Mouse (Mus musculus) liver, embryonic 13.5 days (tissue): ENCODE measurements around the gene Mettl17. TPM values are rescaled to one million over a fixed set of nuclear protein-coding genes. Genes with fewer than 3 reads are reported as not detected.

Experiments used
- ATAC-seq: fragments of 200-750 bp; cut with Nextera tagmentation; 2 replicates; pipeline ENCODE4 v1.8.0; 2017; ENCODE audit warnings: low read depth, mild to moderate bottlenecking, moderate number of reproducible peaks, moderate library complexity
- DNase-seq: peaks from one replicate; pipeline ENCODE4 v3.0.0; 2022
- H3K27ac ChIP-seq: fragments of 300-500 bp; sonication (generic); 2 replicates; pipeline ENCODE4 v1.5.1; 2015; ENCODE audit warnings: moderate library complexity, mild to moderate bottlenecking, inconsistent platforms
- H3K27me3 ChIP-seq: fragments of 300-500 bp; sonication (generic); 2 replicates; pipeline ENCODE4 v1.6.1; 2015; ENCODE audit warnings: mild to moderate bottlenecking, inconsistent platforms
- H3K36me3 ChIP-seq: fragments of 300-500 bp; sonication (generic); 2 replicates; pipeline ENCODE4 v1.6.1; 2015; ENCODE audit warnings: mild to moderate bottlenecking, inconsistent platforms
- H3K4me1 ChIP-seq: fragments of 300-500 bp; sonication (generic); replicated peaks from 2 replicates; pipeline ENCODE4 v1.6.1; 2015; ENCODE audit warnings: inconsistent platforms
- H3K4me2 ChIP-seq: fragments of 300-500 bp; sonication (generic); 2 replicates; pipeline ENCODE4 v1.6.1; 2015; ENCODE audit warnings: inconsistent platforms, mild to moderate bottlenecking, moderate library complexity
- H3K4me3 ChIP-seq: fragments of 300-500 bp; sonication (generic); replicated peaks from 2 replicates; pipeline ENCODE4 v1.5.1; 2015; ENCODE audit warnings: mild to moderate bottlenecking, inconsistent platforms
- H3K9ac ChIP-seq: fragments of 300-500 bp; sonication (generic); 2 replicates; pipeline ENCODE4 v1.6.1; 2015; ENCODE audit warnings: mild to moderate bottlenecking, inconsistent platforms
- H3K9me3 ChIP-seq: fragments of 300-500 bp; sonication (generic); replicated peaks from 2 replicates; pipeline ENCODE4 v1.6.1; 2016; ENCODE audit warnings: inconsistent platforms
- WGBS: fragments of 180-500 bp; shearing (Covaris S2); methylation state at CpG from one replicate; pipeline ENCODE4 v1.1.7; 2015; ENCODE audit not compliant: insufficient replicate concordance; 5-methylcytosine and 5-hydroxymethylcytosine counted together
- polyA plus RNA-seq: library from polyadenylated mRNA; unstranded; fragments of >200 nt; fragmentation: Nextera tagmentation; extraction: Ambion mirVana; gene quantifications from 2 replicates; pipeline ENCODE4 v1.2.1, GENCODE M21; 2015

Gene Mettl17
- polyA plus RNA-seq, 1 experiment from 2014 or later, result 19.8 TPM

DNA sequence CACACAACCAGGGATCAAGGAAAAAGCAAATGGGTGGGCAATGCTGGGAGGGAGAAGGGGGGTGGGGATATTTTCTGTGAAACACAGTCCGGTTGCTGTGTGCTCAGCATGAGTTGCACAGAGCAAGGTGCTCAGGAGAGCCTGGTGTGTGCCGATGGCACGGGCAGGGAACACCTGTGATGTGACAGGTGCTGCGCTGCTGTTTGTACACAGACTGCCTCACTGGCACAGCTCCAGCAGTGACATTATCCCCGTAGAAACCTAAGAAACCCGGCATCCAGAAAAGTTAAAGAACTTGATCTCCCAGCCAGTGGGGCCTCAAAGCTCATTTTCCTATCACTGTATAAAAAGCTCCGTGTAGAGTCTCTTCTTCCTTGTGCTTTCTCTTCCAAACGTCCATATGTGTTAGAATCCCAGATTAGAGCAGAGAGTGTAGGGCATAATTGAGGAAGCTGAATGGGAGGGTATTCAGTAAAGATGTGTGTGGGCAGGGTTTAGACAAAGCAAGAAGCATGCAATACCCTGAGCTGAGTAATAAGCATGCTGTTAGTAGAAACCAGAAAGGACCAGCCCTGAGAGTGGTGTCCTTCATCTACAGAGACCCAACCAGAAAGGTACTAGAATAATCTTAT lies 12.0 kb downstream of the Mettl17 start:
- 66% methylated on average over 8 of the region's 8 CpGs for WGBS
- Histone ChIP-seq H3K9ac (no peak overlapping the region), H3K9me3 (no peaks in the 10 kb centered on the region), H3K4me2 (no peak overlapping the region), H3K4me3 (no peak overlapping the region), H3K27me3 (no peaks in the 10 kb centered on the region), H3K27ac (no peak overlapping the region), H3K36me3 (peaks cover 3% of the 10 kb centered on the region), H3K4me1 (peaks cover 29% of the 10 kb centered on the region)
- ATAC-seq, result no peak
- no peak for DNase-seq

DNA sequence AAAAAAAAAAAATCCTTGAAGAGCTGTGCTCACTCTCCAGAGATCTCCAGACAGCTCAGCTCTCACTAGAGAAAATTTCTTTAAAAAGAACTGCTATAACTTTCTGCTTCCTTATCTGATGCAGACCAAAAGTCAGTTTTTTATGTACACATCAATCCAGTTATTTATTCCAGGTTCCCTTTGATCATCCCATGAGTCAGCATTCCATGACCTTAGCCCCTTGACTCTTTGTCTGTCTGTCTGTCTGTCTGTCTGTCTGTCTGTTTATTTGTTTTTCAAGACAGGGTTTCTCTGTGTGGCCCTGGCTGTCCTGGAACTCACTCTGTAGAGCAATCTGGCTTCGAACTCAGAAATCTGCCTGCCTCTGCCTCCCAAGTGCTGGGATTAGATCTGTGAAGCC lies 14.7 kb downstream of the Mettl17 start:
- no peak for ATAC-seq
- no peak overlapping the region for H3K9ac ChIP-seq
- DNase-seq, result no peak
- no peak overlapping the region for H3K4me3 ChIP-seq
- no peak overlapping the region for H3K4me2 ChIP-seq
- no peaks in the 10 kb centered on the region for H3K9me3 ChIP-seq
- no peaks in the 10 kb centered on the region for H3K27me3 ChIP-seq
- H3K36me3 ChIP-seq, result no peaks in the 10 kb centered on the region
- peaks cover 12% of the 10 kb centered on the region for H3K4me1 ChIP-seq
- 63% methylated on average over 1 of the region's 1 CpGs for WGBS
- H3K27ac ChIP-seq, result no peak overlapping the region

DNA sequence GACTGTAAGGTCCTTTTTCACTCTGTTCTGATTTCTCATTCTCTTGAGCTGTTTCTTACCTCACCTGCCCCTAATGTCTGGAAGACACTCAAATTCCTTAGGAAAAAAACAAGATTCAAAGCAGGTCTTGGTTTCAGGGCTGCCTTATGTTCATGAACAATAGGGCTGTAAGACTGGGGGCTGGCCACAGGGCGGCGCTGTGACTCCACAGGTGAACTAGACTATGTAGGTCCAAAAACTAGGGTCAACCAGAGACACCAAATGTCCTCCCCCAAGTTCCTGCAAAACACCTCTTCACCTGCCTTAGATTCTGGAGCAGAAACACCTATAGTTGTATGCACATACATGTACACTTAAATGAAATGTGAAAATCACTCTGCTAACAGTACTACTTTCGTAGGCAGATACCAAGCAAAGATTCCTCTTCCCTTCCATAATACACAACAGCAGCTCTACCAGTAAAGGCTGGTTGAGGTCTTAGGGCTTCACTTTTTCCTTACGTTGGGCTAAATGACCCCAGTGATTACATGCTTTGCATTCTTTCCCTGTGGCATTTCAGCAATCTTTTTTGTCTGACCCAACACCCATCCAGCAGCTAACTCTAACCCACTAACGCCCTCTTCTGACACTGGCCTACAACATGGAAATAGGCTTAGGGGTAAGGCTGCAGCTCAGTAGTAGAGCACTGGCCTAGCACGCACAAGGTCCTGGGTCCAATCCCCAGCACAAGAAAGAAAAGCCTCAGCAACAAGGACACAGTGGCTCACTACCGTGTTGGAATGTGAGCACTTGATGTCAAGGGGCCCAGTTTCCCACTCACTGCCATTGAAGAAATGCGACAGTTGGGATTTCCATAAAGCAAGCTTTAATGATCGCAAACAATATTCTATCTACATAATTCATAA lies 18.4 kb downstream of the Mettl17 start:
- WGBS, result 57% methylated on average over 9 of the region's 9 CpGs
- DNase-seq (no peak), ATAC-seq (no peak)
- Histone ChIP-seq H3K27ac (no peak overlapping the region), H3K4me1 (peaks cover 27% of the 10 kb centered on the region), H3K9ac (no peak overlapping the region), H3K4me2 (no peak overlapping the region), H3K27me3 (no peaks in the 10 kb centered on the region), H3K4me3 (no peak overlapping the region), H3K36me3 (no peaks in the 10 kb centered on the region), H3K9me3 (no peaks in the 10 kb centered on the region)

DNA sequence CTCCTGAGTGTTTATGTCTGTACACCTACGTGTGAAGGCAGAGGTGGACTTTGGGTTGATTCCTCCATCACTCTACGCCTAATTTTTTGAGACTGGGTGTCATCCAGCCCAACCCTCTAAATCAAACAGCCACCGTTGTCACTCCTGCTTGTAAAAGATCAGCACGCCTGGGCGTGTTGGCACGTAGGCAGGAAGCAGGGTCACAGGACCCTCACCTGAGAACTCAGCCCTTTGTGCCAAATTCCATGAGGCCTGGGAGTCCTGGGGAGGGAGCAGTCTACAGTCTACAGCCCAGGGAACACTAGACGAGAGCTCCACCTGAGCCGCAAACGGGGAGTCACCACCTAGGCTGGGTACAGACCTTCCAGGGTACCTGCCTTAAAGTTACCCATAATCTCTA lies 19.1 kb downstream of the Mettl17 start:
- no peak for DNase-seq
- Histone ChIP-seq H3K36me3 (no peaks in the 10 kb centered on the region), H3K9ac (no peak overlapping the region), H3K4me1 (peaks cover 34% of the 10 kb centered on the region), H3K9me3 (no peaks in the 10 kb centered on the region), H3K27me3 (no peaks in the 10 kb centered on the region), H3K27ac (no peak overlapping the region), H3K4me2 (no peak overlapping the region), H3K4me3 (no peak overlapping the region)
- no peak for ATAC-seq
- 77% methylated on average over 9 of the region's 9 CpGs for WGBS

DNA sequence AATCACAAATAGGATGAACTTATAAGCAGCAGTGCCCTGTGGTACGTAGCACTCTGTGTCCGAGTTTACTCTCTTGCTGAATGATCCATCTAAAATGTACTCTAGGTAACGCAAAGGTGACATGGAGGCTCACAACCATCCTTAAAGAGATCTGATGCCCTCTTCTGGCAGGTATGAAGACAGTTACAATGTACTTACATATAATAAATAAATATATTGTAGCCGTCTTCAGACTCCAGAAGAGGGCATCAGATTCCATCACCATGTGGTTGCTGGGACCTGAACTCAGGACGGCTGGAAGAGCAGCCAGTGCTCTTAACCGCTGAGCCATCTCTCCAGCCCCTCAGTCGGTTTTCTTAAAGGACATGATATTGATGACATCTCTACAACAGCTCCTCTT lies 20.1 kb downstream of the Mettl17 start:
- Histone ChIP-seq H3K4me2 (no peak overlapping the region), H3K9ac (no peak overlapping the region), H3K27ac (no peak overlapping the region), H3K9me3 (no peaks in the 10 kb centered on the region), H3K36me3 (no peaks in the 10 kb centered on the region), H3K4me3 (no peak overlapping the region), H3K4me1 (peaks cover 34% of the 10 kb centered on the region), H3K27me3 (no peaks in the 10 kb centered on the region)
- 55% methylated on average over 7 of the region's 7 CpGs for WGBS
- ATAC-seq, result no peak
- no peak for DNase-seq

DNA sequence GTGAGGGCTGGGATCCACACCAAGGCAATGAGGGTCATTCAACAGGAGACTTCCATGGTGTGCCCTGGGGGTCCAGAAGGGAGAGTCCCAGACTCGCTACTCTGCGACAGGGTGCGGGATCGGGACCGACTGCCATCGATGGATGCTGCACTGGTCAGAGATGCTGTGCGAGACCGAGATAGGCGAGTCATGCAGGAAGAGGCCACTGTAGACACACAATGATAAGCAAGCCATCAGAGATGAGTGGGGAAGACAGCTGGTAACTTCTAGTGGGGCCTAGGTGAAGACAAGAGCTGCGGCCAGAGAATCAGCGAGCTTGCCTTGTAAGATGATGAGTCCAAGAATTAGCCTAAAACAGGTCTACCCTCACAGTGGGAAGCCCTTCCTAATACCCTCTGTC lies 21.5 kb downstream of the Mettl17 start:
- Histone ChIP-seq H3K36me3 (no peaks in the 10 kb centered on the region), H3K9ac (0 out of 2 replicates have a peak overlapping the region, but pooled peaks have one; percentile 18), H3K4me2 (peak overlapping the region; percentile 39), H3K9me3 (no peaks in the 10 kb centered on the region), H3K27ac (peak overlapping the region; percentile 40; the same call in 1 of the 2 replicates), H3K27me3 (0 out of 2 replicates have a peak, but pooled peaks cover 3% of the 10 kb centered on the region), H3K4me1 (peaks cover 34% of the 10 kb centered on the region), H3K4me3 (no peak overlapping the region)
- DNase-seq (no peak), ATAC-seq (peak; percentile 82)
- 16% methylated on average over 11 of the region's 11 CpGs for WGBS

DNA sequence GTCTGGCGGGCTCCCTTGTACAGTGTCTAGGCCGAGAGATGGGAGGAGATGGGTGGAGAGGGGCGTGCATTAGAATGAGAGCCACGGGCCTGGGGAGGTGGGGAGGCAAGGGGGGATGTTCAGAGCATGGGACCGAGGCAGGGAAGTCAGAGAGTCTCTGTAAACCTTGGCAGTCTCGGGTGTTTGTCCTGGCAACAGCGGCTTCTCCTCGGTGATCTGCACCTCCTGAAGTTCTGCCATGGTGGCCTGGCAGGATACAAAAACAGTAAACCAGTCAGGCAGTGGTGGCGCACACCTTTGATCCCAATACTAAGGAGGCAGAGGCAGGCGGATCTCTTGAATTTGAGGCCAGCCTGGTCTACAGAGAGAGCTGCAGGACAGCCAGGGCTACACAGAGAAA lies 26.7 kb downstream of the Mettl17 start:
- no peak overlapping the region for H3K27ac ChIP-seq

DNA sequence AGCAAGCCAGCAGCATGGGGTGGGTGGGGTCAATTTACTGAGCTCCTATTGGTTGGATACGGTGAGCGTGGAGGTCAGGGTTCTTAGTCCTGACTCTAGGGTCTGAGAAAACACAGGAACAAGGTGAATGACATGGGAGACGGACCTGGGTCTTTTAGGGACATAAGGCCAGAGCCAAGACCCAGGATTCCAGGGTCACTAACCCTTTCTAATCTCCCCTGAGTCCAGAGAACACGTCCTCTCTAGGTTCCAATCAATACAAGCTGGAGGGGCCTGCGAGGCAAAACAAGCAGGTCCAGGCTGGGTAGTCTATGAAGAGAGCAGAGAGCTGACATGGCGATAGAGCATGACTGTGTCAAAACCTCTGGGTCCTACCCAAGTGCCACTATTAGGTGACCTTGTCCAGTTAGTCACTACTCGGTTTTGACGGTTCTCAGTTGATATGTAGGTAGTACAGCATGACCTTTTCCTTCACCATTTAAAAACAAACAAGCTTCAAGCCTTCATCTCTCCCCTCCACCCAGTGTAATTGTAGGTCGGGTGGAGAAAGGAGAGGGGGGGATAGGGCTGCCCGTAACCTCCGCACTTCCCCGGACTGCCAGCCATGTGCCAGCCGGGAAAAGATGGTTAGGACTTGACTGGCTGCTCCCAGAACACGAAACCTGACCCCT lies 27.9 kb downstream of the Mettl17 start:
- H3K4me2 ChIP-seq, result peak overlapping the region; percentile 91
- WGBS, result 13% methylated on average over 14 of the region's 14 CpGs
- no peaks in the 10 kb centered on the region for H3K9me3 ChIP-seq
- peaks cover 27% of the 10 kb centered on the region for H3K27me3 ChIP-seq
- peak overlapping the region; percentile 68 for H3K9ac ChIP-seq
- peak overlapping the region; percentile 34; the same call in 1 of the 2 replicates for H3K27ac ChIP-seq
- ATAC-seq (0 out of 2 replicates have a peak, but pooled peaks have one; percentile 27), DNase-seq (no peak)
- peaks cover 44% of the 10 kb centered on the region for H3K4me1 ChIP-seq
- H3K4me3 ChIP-seq, result peak overlapping the region; percentile 63
- no peaks in the 10 kb centered on the region for H3K36me3 ChIP-seq

More for the DNA sequence above, 26.7 kb downstream of the Mettl17 start:
- no peak overlapping the region for H3K9ac ChIP-seq
- H3K9me3 ChIP-seq, result no peaks in the 10 kb centered on the region
- H3K4me1 ChIP-seq, result peaks cover 56% of the 10 kb centered on the region
- H3K4me3 ChIP-seq, result no peak overlapping the region
- H3K36me3 ChIP-seq, result no peaks in the 10 kb centered on the region
- H3K4me2 ChIP-seq, result no peak overlapping the region
- peaks cover 27% of the 10 kb centered on the region for H3K27me3 ChIP-seq
- DNase-seq (no peak), ATAC-seq (no peak)
- WGBS, result 71% methylated on average over 10 of the region's 10 CpGs

DNA sequence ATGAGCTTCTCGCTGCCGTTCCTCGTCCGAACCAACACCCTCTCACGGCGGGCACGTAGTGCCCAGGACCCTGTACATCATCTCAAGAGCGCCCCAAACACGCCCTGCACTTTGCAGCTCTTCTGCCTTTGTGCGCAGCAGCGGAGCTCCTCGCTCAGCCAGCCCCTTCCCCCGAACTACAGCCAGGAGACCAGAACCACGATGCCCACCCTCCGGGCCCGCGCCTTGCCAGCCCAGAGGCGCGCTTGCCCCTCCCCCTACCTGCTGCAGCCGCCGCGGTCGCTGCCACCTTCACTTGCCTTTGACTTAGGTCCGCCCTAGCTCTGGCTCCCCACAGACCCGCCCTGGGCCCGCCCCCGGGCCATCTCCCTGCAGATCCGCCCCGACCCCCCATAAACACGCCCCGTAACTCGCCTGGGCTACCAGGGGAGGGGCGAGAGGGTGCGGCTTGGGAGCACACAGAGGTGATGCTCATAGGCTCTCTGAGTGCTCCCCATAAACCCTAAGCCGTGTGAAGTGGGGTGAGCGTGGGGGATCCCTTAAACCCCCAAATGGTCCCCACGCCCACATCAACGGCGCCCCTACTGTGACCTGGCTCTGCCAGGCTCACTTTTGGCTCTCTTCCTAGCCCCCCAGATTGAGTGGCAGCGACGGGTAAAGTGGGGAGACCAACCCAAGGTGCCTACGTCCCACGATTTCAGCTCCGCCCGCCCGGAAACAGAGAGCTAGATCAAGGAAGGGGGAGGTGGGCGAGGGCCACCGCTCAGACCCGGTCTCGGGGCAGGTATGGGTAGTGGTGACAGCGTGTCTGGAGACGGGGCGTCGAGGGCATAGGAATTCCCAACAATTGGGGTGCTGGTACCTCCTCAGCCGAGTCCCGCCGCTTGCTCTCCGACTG lies 28.7 kb downstream of the Mettl17 start:
- Histone ChIP-seq H3K4me2 (peak overlapping the region; percentile 91), H3K4me1 (peaks cover 36% of the 10 kb centered on the region), H3K27ac (peak overlapping the region; percentile 43), H3K27me3 (peaks cover 27% of the 10 kb centered on the region), H3K4me3 (peak overlapping the region; percentile 63), H3K36me3 (no peaks in the 10 kb centered on the region), H3K9ac (peak overlapping the region; percentile 68), H3K9me3 (no peaks in the 10 kb centered on the region)
- DNase-seq (peak; percentile 64), ATAC-seq (peak; percentile 85)
- WGBS, result under 1% methylated on average over 58 of the region's 58 CpGs

DNA sequence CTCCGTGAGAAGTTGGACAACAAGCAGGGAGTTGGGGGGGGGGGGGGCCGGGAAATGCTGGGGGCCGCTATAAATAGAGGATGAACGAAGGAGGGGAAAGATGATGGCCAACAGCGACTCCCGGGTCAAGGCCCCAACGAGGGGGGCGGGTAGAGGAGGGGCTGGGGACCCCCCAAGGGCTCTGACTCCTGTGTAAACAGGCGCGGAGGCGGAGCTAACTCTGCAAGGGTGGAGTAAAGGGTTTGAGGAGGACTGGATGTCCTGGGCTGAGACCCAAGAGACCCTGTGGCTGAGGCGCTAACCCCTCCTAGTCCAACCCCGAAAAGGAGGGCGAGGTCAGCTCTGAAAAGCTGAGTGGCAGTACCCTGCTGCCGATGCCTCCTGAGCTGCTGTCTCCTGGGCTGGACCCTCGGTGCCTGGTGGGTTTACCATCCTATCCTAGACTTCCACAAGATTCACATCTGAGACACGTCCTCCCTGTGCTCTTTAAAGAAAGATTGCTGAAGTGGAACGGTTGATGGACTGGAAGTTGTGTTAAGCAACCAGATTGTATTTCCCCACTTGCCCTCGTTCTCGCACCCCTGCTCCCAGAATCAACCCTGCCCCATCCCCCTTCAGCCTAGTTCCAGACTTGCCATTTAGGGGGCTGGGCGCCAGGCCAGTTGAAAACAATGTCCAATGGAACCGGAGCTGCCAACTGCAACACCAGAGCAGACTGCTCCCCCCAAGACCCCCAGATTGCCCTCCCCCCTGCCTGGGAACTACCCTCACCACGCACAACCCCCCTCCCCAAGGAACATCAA lies 29.5 kb downstream of the Mettl17 start, which contains the start of gene Ndrg2:
Gene Ndrg2, minus strand, starts transcription at position 199 of the 803 bp plus-strand sequence.
- Histone ChIP-seq H3K27ac (peak within 1 kb of the TSS; percentile 43), H3K9ac (peak within 1 kb of the TSS; percentile 68), H3K27me3 (peaks cover 27% of the 10 kb centered on the region), H3K9me3 (no peaks in the 10 kb centered on the region), H3K36me3 (no peaks in the 10 kb centered on the region), H3K4me3 (peak within 1 kb of the TSS; percentile 63), H3K4me1 (peaks cover 31% of the 10 kb centered on the region), H3K4me2 (peak within 1 kb of the TSS; percentile 91)
- ATAC-seq (0 out of 2 replicates have a peak, but pooled peaks have one; percentile 6), DNase-seq (no peak)
- WGBS, result 10% methylated on average over 20 of the region's 23 CpGs
